Mouse (Mus musculus): ENCODE measurements at regions not wholly inside any gene's neighbourhood (a gene's known extent, or its start where the extent isn't known, plus 50 kb on each side); places are given as distances from the start of the nearest gene placed in this dataset.

- TF ChIP-seq CTCF (IDR thresholded peaks at IDR 0.05; ENCODE audit: extremely low read depth, insufficient read depth, low read length) (no peak), POLR2A (IDR thresholded peaks at IDR 0.05; ENCODE audit: extremely low read depth, insufficient read depth, low read length) (no peak)
Observed at GRCm38 (mm10) chr6:66478326-66478964, 56.7 kb upstream of the Mad2l1 start.

Measured in cortical plate, adult 2 months (tissue).